Mouse (Mus musculus) liver, embryonic 18 days (tissue): ENCODE results near the gene Bex4. TPM values are rescaled to one million over a fixed set of nuclear protein-coding genes. Genes with fewer than 3 reads are reported as not detected.

Source experiments
- polyA plus RNA-seq: library from polyadenylated mRNA; depleted of rRNA; stranded (reverse); fragments of >200 nt; gene quantifications from 2 replicates; pipeline ENCODE4 v1.2.3, GENCODE M21; 2012; rRNA removed

The Bex4 gene
- 75.6 and 83.5 TPM in 2 replicates for polyA plus RNA-seq

GRCm38 (mm10) chrX:136138827-136139639 lies at the start of gene Bex4:
Gene Bex4 (plus strand): TSS chrX:136138996.

GRCm38 (mm10) chrX:136172118-136172551 lies 33.3 kb downstream of the Bex4 start, which contains the start of gene Tceal8:
Gene Tceal8 (minus strand): TSS chrX:136172342.

Other genes with a start within 250 kb of the Bex4 start
- 11.0 and 11.1 TPM in 2 replicates for gene Arxes2, start 145.2 kb upstream of the Bex4 start, polyA plus RNA-seq
- gene Arxes1, start 105.6 kb upstream of the Bex4 start, polyA plus RNA-seq: 2.9 and 3.1 TPM in 2 replicates
- 62.0 and 65.3 TPM in 2 replicates for gene Bex2, start 70.8 kb upstream of the Bex4 start, polyA plus RNA-seq
- gene Nxf3, start 53.7 kb upstream of the Bex4 start, polyA plus RNA-seq: 0.29 and 0.37 TPM in 2 replicates
- gene Tceal8, start 33.3 kb downstream of the Bex4 start, polyA plus RNA-seq: 84.2 and 93.2 TPM in 2 replicates
- gene Tceal5, start 64.9 kb downstream of the Bex4 start, polyA plus RNA-seq: 29.0 and 35.8 TPM in 2 replicates
- 0.09 and 0.30 TPM in 2 replicates for gene Tceal7, start 75.8 kb downstream of the Bex4 start, polyA plus RNA-seq
- 153 and 182 TPM in 2 replicates for gene Bex1, start 76.5 kb downstream of the Bex4 start, polyA plus RNA-seq
- 161 and 162 TPM in 2 replicates for gene Tceal9, start 106.1 kb downstream of the Bex4 start, polyA plus RNA-seq
- 204 and 221 TPM in 2 replicates for gene Bex3, start 131.3 kb downstream of the Bex4 start, polyA plus RNA-seq